Mouse (Mus musculus) hindbrain, embryonic 10.5 days (tissue): ENCODE results near the gene Lingo3. TPM values are rescaled to one million over a fixed set of nuclear protein-coding genes. Genes with fewer than 3 reads are reported as not detected.

Source experiments
- DNase-seq: peaks from one replicate; pipeline ENCODE4 v3.0.0-alpha.2; 2017; ENCODE audit warnings: low spot score
- H3K27ac ChIP-seq: fragments of 300-500 bp; sonication (generic); 2 replicates; pipeline ENCODE4 v1.5.1; 2016; ENCODE audit warnings: mild to moderate bottlenecking, moderate library complexity
- H3K27me3 ChIP-seq: fragments of 300-500 bp; sonication (generic); 2 replicates; pipeline ENCODE4 v1.6.1; 2016; ENCODE audit warnings: mild to moderate bottlenecking; ENCODE audit not compliant: poor library complexity, insufficient read depth, severe bottlenecking
- H3K36me3 ChIP-seq: fragments of 300-500 bp; sonication (generic); 2 replicates; pipeline ENCODE4 v1.6.1; 2016; ENCODE audit warnings: mild to moderate bottlenecking, moderate library complexity
- H3K4me1 ChIP-seq: fragments of 300-500 bp; sonication (generic); replicated peaks from 2 replicates; pipeline ENCODE4 v1.6.1; 2016; ENCODE audit warnings: mild to moderate bottlenecking
- H3K4me3 ChIP-seq: fragments of 300-500 bp; sonication (generic); 2 replicates; pipeline ENCODE4 v1.5.1; 2016; ENCODE audit warnings: mild to moderate bottlenecking, moderate library complexity
- H3K9me3 ChIP-seq: fragments of 300-500 bp; sonication (generic); 2 replicates; pipeline ENCODE4 v1.6.1; 2016; ENCODE audit warnings: mild to moderate bottlenecking, moderate library complexity
- WGBS: fragments of 180-500 bp; shearing (Covaris S2); methylation state at CpG from one replicate; pipeline ENCODE4 v1.1.7; 2016; 5-methylcytosine and 5-hydroxymethylcytosine counted together
- polyA plus RNA-seq: library from polyadenylated mRNA; unstranded; fragments of >200 nt; fragmentation: Nextera tagmentation; extraction: Ambion mirVana; gene quantifications from 2 replicates; pipeline ENCODE4 v1.2.1, GENCODE M21; 2016

The Lingo3 gene
- polyA plus RNA-seq, 1 experiment from 2014 or later, result 0.61 TPM

DNA sequence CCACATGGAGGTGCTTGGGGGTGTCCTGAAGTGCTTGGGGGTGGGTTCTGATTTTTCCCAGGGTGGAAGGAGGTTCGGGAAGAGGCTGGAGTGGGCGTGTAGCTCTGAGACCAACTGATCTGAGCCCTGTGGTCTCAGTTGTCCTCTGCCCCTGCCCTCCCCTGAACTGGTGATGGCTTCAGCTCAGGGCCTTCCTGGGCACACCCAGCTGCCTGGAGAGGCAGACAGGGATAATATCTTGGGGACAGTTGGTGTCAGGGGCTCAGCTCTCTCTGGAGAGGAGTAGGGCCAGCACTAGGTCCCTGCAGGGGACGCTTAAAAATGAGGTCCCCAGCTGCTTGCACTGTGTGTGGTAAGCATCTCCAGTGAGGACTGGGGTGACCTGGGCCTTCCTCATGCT, 14.0 kb upstream of the Lingo3 start:
- peaks cover 54% of the 10 kb centered on the region for H3K4me1 ChIP-seq
- peak overlapping the region; percentile 79 for H3K4me3 ChIP-seq
- no peaks in the 10 kb centered on the region for H3K27me3 ChIP-seq
- WGBS, result 53% methylated on average over 3 of the region's 3 CpGs
- H3K36me3 ChIP-seq, result peaks cover 32% of the 10 kb centered on the region
- H3K9me3 ChIP-seq, result no peaks in the 10 kb centered on the region
- H3K27ac ChIP-seq, result peak overlapping the region; percentile 92
- DNase-seq, result no peak

DNA sequence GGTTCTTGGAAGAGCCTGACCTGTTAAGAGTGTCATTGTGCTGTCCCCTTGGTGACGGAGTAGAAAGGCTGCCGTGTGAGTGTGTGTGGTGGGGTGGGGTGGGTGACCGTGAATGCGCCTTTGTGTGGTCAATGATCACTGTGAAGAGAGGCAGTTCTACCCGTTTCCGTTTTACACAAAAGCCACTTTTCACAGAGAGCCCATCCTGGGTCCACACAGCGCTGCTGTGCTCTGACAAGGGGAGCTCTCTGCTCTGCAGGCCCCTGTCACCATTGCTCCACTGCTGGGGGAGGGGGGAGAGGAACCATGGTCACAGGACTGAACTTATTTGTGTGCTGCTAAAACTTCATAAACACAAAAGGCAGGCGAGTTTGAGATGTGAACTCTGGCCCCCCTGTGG, 13.5 kb upstream of the Lingo3 start:
- 49% methylated on average over 8 of the region's 8 CpGs for WGBS
- Histone ChIP-seq H3K9me3 (no peaks in the 10 kb centered on the region), H3K27me3 (no peaks in the 10 kb centered on the region), H3K4me3 (peak overlapping the region; percentile 79; the same call in 1 of the 2 replicates), H3K27ac (peak overlapping the region; percentile 92), H3K4me1 (peaks cover 54% of the 10 kb centered on the region), H3K36me3 (peaks cover 30% of the 10 kb centered on the region)
- peak; percentile 28 for DNase-seq

- 82% methylated on average over 5 of the region's 5 CpGs for WGBS
- peak overlapping the region; percentile 79; the same call in 1 of the 2 replicates for H3K4me3 ChIP-seq
- no peak for DNase-seq
- H3K36me3 ChIP-seq, result peaks cover 30% of the 10 kb centered on the region
- H3K4me1 ChIP-seq, result peaks cover 54% of the 10 kb centered on the region
- H3K9me3 ChIP-seq, result no peaks in the 10 kb centered on the region
- no peaks in the 10 kb centered on the region for H3K27me3 ChIP-seq
- peak overlapping the region; percentile 92 for H3K27ac ChIP-seq
These were observed 13.1 kb upstream of the Lingo3 start for GRCm38 (mm10) chr10:80856908-80857307.

GRCm38 (mm10) chr10:80856267-80856666, 12.4 kb upstream of the Lingo3 start:
- Histone ChIP-seq H3K4me1 (peaks cover 54% of the 10 kb centered on the region), H3K9me3 (no peaks in the 10 kb centered on the region), H3K27me3 (no peaks in the 10 kb centered on the region), H3K36me3 (peaks cover 30% of the 10 kb centered on the region), H3K4me3 (peak overlapping the region; percentile 79), H3K27ac (peak overlapping the region; percentile 92; the same call in 1 of the 2 replicates)
- DNase-seq, result peak; percentile 21
- WGBS, result 75% methylated on average over 3 of the region's 3 CpGs

GRCm38 (mm10) chr10:80855749-80856073, 11.9 kb upstream of the Lingo3 start:
- peaks cover 31% of the 10 kb centered on the region for H3K36me3 ChIP-seq
- WGBS, result 22% methylated on average over 11 of the region's 11 CpGs
- peak overlapping the region; percentile 79 for H3K4me3 ChIP-seq
- no peaks in the 10 kb centered on the region for H3K9me3 ChIP-seq
- peak overlapping the region; percentile 92 for H3K27ac ChIP-seq
- no peaks in the 10 kb centered on the region for H3K27me3 ChIP-seq
- peaks cover 54% of the 10 kb centered on the region for H3K4me1 ChIP-seq
- DNase-seq, result no peak

- peaks cover 34% of the 10 kb centered on the region for H3K36me3 ChIP-seq
- no peaks in the 10 kb centered on the region for H3K27me3 ChIP-seq
- no peaks in the 10 kb centered on the region for H3K9me3 ChIP-seq
- peak; percentile 97 for DNase-seq
- under 1% methylated on average over 81 of the region's 81 CpGs for WGBS
- H3K27ac ChIP-seq, result peak within 1 kb of the TSS; percentile 92
- H3K4me1 ChIP-seq, result peaks cover 54% of the 10 kb centered on the region
- H3K4me3 ChIP-seq, result peak within 1 kb of the TSS; percentile 79
These were observed 11.3 kb upstream of the Lingo3 start, which contains the start of the genes Lsm7 and Sppl2b for GRCm38 (mm10) chr10:80854913-80855748. Lsm7 (minus strand) TSS chr10:80855209. Sppl2b (plus strand) TSS chr10:80855275.

- no peak overlapping the region for H3K27ac ChIP-seq
- WGBS, result 9% methylated on average over 10 of the region's 10 CpGs
- peak; percentile 39 for DNase-seq
- H3K27me3 ChIP-seq, result peaks cover 31% of the 10 kb centered on the region
- peaks cover 38% of the 10 kb centered on the region for H3K36me3 ChIP-seq
- no peaks in the 10 kb centered on the region for H3K9me3 ChIP-seq
- 0 out of 2 replicates have a peak overlapping the region, but pooled peaks have one; percentile 2 for H3K4me3 ChIP-seq
- peaks cover 31% of the 10 kb centered on the region for H3K4me1 ChIP-seq
These were observed 4.7 kb upstream of the Lingo3 start for GRCm38 (mm10) chr10:80848571-80848970.

DNA sequence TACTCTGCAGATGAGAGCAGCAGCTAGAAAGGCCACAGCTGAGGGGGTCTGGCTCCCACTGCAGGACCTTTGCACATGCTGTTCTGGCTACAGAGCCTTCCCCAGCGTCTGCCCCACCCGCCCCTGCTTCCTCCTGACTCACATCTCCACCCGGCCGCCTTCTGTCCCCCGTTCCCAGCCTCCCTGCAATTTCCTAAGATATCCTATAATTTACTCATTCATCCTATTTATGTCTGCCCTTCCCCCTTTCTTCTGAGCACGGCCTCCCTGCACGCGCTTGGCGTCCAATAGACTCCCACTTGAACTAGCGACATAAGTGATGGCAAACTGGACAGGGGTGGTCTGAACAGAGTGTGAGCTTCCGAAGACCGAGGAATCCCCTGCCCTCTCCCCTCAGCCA, 1.9 kb upstream of the Lingo3 start:
- WGBS, result 86% methylated on average over 12 of the region's 12 CpGs
- no peak overlapping the region for H3K4me3 ChIP-seq
- H3K9me3 ChIP-seq, result no peaks in the 10 kb centered on the region
- peaks cover 46% of the 10 kb centered on the region for H3K4me1 ChIP-seq
- H3K36me3 ChIP-seq, result peaks cover 11% of the 10 kb centered on the region
- peaks cover 59% of the 10 kb centered on the region for H3K27me3 ChIP-seq
- no peak overlapping the region for H3K27ac ChIP-seq
- no peak for DNase-seq

GRCm38 (mm10) chr10:80845055-80845693, 1.3 kb upstream of the Lingo3 start:
- Histone ChIP-seq H3K4me1 (peaks cover 52% of the 10 kb centered on the region), H3K9me3 (no peaks in the 10 kb centered on the region), H3K27ac (0 out of 2 replicates have a peak overlapping the region, but pooled peaks have one; percentile 8), H3K36me3 (peaks cover 6% of the 10 kb centered on the region), H3K27me3 (peaks cover 61% of the 10 kb centered on the region), H3K4me3 (no peak overlapping the region; the same call in 1 of the 2 replicates)
- DNase-seq, result no peak
- 61% methylated on average over 8 of the region's 8 CpGs for WGBS

GRCm38 (mm10) chr10:80843087-80843930, 530 bp downstream of the Lingo3 start:
- H3K27me3 ChIP-seq, result peaks cover 66% of the 10 kb centered on the region
- DNase-seq, result no peak
- peak overlapping the region; percentile 77 for H3K27ac ChIP-seq
- peaks cover 51% of the 10 kb centered on the region for H3K4me1 ChIP-seq
- H3K4me3 ChIP-seq, result peak overlapping the region; percentile 56
- WGBS, result 9% methylated on average over 32 of the region's 32 CpGs
- no peaks in the 10 kb centered on the region for H3K36me3 ChIP-seq
- H3K9me3 ChIP-seq, result no peaks in the 10 kb centered on the region

DNA sequence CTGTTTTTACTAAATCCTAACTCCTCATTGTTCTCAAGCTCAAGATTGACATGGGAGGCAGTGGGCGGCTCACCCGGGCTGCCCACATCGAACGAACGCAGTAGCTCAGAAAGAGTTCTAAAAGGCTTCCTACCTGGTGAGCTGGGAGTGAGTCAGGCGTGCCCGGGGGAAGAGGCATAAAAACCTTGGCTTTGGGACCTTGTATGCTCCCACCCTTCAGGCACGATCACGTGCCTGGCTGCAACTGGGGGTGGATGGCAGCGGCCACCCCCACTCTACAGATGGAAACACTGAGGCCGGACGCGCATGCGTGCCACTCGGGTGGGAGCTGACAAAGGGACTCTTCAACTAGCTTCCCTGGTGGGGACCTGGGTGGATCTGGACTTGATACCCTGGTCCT, 1.5 kb downstream of the Lingo3 start:
- Histone ChIP-seq H3K27ac (no peak overlapping the region), H3K4me1 (peaks cover 59% of the 10 kb centered on the region), H3K9me3 (no peaks in the 10 kb centered on the region), H3K27me3 (peaks cover 76% of the 10 kb centered on the region), H3K36me3 (no peaks in the 10 kb centered on the region), H3K4me3 (no peak overlapping the region)
- DNase-seq, result no peak
- 84% methylated on average over 15 of the region's 15 CpGs for WGBS

GRCm38 (mm10) chr10:80841685-80842084, 2.2 kb downstream of the Lingo3 start:
- Histone ChIP-seq H3K27ac (0 out of 2 replicates have a peak overlapping the region, but pooled peaks have one; percentile 29), H3K36me3 (no peaks in the 10 kb centered on the region), H3K4me1 (peaks cover 65% of the 10 kb centered on the region), H3K9me3 (no peaks in the 10 kb centered on the region), H3K4me3 (0 out of 2 replicates have a peak overlapping the region, but pooled peaks have one; percentile 5), H3K27me3 (peaks cover 82% of the 10 kb centered on the region)
- 80% methylated on average over 2 of the region's 2 CpGs for WGBS
- DNase-seq, result no peak
